Mouse (Mus musculus): Measurements from ENCODE around the gene Tdrd7.
A peak's percentile ranks its signal among the peaks of the same experiment; 100 is the strongest.

Gene Tdrd7

DNA sequence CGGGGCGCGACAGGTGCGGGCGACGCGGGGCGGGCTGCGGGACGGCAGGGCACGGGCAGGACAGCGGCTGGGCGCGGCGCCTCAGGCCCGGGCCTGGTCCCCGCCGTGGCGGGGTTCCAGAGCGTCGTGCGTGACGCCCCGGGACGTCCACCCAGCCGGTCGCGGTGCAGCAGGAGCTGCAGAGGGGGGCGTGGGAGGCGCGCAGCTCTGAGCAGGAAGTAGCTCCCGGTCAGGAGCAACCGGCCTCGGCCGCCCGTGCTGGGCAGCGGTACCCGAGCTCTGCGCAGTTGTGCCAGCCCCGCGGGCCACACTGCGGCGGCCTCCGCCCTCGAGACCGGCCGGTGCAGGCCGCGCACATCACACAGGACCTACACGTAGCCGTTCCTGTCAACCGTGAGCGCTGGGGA, 7.3 kb downstream of the Tdrd7 start:
- peak; percentile 52 for DNase-seq (ENCODE audit: low read depth, low spot score)

DNA sequence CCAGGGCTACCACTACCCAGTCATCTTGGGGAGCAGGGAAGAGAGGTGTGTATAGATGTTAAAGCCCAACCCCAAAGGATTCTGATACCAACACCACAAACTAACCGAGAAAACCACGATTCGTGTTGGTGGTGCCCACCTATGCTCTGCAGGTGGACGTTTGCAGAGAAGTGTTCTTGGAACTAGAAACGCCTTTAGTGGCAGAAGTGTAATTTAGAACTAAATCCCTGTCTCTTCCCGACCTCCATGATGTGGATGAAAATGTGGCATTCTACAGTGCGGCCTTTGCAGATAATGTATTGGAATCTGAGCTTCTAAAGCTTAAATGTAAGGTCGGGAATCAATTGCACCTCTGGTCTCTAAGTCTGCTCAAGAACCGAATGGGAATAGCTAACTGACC, 7.8 kb downstream of the Tdrd7 start:
- no peak for DNase-seq (ENCODE audit: low read depth, low spot score)

DNA sequence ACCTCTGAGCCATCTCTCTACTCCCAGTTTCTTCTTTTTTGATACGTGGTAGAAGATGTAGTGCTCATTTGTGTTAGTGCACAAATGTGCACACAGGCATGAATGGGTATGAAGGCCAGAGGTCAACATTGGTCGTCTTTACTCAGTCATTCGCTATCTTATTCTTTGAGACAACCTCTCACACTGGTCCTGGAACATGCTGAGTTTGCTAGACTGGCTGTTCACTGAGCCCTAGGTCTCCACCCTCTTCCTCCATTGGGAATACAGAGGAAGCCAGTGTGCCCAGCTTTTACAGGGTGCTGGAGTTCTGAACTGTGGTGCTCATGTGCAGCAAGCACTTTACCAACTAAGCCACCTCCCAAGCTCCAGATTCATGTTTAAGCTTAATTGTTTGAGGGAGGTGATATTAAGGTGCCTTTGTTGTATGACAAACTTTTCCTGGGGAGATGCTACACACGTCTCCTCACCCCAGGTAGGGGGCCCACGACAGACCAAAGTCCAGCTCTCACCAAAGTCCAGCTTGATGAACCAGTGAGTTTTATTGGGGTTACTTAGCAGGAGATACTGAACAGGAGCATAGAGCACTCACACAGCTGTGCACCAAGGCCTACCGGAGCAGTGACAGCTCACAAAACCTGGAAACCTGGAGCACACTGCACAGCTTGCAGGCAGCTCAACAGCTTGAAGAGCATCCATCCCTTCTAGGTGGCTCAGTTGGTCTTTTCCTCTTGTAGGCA, 12.0 kb downstream of the Tdrd7 start:
- DNase-seq (ENCODE audit: low read depth, low spot score), result no peak

DNA sequence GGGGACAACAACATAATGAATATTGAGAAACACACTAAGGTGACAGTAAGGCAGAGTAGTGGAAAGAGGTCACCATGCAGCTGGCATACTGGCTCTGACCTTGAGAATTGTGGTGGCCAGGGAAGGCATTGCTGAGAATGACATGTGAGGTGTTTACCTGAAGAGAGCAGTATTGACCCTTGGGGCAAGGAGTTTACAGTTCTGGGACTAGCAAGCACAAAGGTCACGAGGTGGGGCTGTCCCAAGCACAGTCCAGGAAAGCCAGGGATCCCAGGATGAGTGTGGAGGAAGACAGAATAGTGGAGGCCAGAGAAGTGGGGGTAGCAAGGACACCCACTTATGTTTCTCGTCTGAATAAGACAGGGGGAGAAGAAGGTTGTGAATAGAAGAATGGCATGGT, 14.8 kb downstream of the Tdrd7 start:
- DNase-seq (ENCODE audit: low read depth, low spot score), result no peak

- DNase-seq (ENCODE audit: low read depth, low spot score), result no peak
These were observed 15.9 kb downstream of the Tdrd7 start for GRCm38 (mm10) chr4:45981054-45981453.

- DNase-seq (ENCODE audit: low read depth, low spot score), result no peak
These were observed 25.4 kb downstream of the Tdrd7 start for GRCm38 (mm10) chr4:45990427-45991135.

DNA sequence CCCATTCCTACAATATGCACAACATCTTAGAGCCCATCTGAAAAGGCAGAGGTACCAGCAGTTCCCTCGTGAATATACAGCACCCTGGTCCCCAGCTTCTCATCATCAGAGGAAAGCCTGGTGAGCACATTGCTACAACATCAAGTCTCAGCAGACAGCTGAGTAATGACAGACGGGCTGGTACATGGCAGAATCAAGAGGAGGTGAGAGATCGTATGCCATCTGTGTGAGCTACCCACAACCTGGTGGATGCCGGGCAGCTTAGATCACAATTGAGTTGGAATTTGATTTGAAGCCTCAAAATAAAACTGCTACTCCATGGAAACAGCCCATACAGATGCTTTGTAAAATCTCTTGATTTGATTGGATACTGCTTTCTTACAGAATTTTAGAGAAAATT, 33.4 kb downstream of the Tdrd7 start:
- DNase-seq (ENCODE audit: low read depth, low spot score), result no peak

DNA sequence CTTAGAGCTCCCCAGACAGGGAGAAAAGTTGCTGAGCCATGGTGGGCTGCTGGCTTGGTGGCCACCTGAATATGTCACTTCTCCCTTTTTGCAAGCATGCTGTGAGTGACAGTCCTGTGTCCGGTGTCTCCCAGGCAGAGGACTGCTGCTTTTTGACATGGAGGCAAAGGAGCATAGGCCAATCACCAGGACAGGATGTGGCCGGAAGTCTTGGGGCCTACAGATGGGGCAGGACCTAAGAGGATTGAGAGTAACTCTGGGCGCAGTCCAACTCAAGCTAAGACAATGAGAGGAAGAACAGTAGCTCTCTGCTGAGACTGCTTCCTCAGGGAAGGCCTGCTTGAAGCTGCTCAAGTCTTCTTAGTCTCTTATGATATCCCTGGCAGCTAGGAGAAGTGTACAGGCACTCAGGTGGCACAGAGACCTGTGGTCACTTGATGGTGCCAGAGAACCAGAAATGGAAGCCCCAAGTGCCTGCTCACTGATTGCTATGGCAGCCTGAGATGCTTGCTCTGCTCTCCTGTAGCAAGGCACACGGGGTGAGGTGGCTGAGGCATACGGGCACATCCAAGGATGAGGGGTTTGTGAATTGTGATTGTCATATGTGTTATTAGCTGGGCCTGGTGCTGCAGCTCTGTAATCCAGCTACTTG, 43.1 kb downstream of the Tdrd7 start:
- no peak for DNase-seq (ENCODE audit: low read depth, low spot score)

DNA sequence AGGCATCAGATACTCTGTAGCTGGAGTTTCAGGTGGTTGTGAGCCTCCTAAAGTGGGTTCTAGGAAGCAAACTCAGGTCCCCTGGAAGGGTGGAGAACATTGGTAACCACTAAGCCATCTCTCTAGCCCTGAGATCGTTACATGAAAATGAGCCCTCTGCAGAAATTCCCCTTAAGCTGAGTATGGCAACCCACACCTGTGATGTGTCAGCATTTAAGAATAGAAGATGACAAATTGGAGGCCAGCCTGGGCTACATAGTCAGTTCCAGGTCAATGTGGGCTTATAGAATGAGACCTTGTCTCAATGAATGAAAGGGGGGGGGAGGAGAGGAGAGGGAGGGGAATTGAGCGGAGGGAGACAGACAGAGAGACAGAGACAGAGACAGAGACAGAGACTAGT, 46.6 kb downstream of the Tdrd7 start:
- no peak for DNase-seq (ENCODE audit: low read depth, low spot score)

DNA sequence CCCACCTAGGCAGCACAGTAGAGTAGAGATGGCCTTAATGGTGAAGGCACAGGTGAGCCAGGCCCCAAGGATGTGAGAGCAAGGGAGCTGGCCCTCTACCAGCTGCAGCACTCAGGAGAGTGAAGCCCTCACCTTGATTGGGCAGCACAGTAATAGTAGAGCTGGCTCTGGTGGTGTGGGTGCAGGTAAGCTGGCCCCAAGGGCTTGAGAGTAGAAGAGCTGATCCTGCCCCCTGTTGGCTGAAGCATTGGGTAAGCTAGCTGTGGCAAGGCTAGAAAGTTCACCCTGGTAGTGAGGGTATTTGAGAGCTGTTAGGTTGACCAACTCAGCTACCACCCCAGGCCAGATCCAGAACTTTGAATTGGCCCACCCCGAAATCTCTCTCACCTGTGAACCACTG, 50.5 kb downstream of the Tdrd7 start:
- DNase-seq (ENCODE audit: low read depth, low spot score), result no peak

DNA sequence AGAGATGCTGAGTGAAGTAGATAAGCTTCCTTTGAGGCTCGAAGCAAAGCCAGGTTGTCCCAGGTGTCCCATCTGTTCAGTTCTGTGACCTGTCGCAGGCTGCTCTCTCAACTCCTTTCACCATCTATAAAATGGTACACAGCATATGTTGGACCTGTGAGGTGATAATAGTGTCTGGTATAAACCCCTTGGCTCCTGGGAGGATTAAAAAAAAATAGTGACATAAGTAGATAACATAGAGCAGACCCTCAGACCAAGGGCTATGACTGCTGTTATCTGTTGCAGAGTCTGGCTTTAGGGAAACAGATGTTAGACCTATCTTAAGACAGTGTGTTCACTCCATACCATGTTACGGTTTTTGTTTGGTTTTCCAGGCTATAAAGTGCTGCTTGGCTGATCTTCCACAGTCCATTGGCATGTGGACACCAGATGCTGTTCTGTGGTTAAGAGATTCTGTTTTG, 57.9 kb downstream of the Tdrd7 start:
- DNase-seq (ENCODE audit: low read depth, low spot score), result no peak

DNA sequence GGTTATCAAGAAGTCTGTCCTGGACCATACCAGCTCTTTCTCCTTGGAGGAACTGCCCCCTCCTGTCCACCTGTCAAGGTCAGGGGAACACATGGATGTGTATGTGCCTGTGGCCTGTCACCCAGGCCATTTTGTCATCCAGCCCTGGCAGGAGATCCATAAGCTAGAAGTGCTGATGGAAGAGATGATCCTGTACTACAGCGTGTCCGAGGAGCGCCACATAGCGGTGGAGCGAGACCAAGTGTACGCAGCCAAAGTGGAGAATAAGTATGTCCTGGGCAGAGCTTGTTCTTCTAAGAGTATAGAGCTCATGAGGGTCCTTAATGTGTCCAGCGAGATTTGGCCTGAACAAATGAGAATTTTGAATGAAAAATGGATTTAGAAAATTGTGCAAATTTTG, 60.8 kb downstream of the Tdrd7 start:
- no peak for DNase-seq (ENCODE audit: low read depth, low spot score)

DNA sequence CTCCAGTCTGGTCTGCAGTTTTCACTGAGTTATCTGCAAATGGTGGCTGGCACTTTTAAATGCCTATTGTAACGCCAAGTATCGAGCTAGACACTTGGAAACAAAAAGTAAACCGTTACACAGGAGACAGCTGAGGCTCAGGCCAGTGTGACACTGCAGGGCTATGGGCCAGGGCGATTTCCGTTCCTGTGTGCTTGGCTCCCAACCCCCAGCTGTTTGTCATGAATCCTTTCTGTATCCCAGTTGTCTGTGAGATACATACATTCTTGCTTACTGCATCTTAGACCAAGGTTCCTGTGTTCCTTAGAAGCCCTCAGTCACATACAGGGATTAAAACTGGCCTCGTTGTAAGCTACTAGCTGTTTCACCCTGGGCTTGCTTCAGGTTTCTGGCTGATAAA, 63.1 kb downstream of the Tdrd7 start:
- DNase-seq (ENCODE audit: low read depth, low spot score), result no peak

GRCm38 (mm10) chr4:46028781-46029180, 63.6 kb downstream of the Tdrd7 start:
- DNase-seq (ENCODE audit: low read depth, low spot score), result no peak

GRCm38 (mm10) chr4:46029552-46029951, 64.4 kb downstream of the Tdrd7 start:
- no peak for DNase-seq (ENCODE audit: low read depth, low spot score)

DNA sequence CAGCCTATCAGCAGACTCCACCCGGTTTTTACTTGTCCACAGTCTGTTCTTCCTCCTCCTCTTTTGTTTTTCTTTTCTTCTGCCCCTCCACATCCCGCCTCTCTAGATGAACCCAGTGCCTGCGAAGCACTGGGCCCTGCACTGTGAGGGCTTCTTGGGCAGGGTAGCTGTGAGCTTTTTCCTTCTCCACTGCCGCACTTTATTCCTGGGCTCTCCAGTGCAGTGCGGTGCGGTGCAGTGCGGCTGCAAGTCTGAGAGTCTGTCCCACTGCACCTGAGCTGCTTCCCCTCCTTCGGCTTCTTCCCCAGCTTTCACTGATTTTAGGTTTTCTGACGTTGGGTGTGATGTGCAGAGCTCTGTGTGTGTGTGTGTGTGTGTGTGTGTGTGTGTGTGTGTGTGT, 67.3 kb downstream of the Tdrd7 start:
- DNase-seq (ENCODE audit: low read depth, low spot score), result no peak

- DNase-seq (ENCODE audit: low read depth, low spot score), result no peak
These were observed 68.1 kb downstream of the Tdrd7 start for GRCm38 (mm10) chr4:46033197-46033596.

DNA sequence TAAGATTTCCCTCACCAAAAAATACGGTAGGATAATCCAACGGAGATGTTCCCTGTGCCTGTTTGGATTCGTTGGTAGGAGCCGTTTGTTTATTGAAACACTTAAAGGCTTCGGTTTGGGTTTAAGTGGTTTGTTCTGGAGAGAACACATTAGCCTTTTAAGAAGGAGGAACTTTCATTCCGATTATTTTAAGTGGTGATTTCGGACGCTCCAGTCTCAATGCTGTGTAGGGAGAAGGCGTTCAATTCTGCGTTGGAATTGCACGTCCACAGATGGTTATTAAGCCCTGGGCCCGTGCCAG, 73.4 kb downstream of the Tdrd7 start:
- no peak for DNase-seq (ENCODE audit: low read depth, low spot score)

GRCm38 (mm10) chr4:46038892-46039751, 74.0 kb downstream of the Tdrd7 start, which contains the start of gene Tmod1:
Tmod1 (plus strand) TSS chr4:46038935.
- DNase-seq (ENCODE audit: low read depth, low spot score), result peak; percentile 41

DNA sequence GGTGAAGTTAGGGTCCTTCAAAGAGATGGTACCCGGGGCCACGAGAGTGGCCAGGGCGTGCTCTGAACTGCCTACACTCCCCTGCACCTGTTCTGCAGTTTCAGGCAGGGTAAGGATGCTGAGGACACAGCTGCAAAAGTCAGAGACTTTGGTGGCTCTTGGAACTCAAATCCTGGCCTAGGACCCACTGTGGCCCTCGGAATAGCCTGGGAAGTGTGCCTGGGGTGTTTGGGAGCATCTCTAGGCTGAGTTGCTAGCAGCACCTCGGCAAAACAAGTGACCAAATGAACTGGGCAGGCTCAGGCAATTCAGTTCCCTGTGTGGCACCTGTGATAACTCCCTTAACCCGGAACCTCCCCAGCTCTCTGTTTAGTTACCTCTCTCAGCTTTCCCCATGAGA, 74.8 kb downstream of the Tdrd7 start:
- no peak for DNase-seq (ENCODE audit: low read depth, low spot score)

- peak; percentile 10 for DNase-seq (ENCODE audit: low read depth, low spot score)
These were observed 75.6 kb downstream of the Tdrd7 start for GRCm38 (mm10) chr4:46040594-46041192.
